ENCODE assay signal across 8 mouse cellular contexts in the genomic region with DNA sequence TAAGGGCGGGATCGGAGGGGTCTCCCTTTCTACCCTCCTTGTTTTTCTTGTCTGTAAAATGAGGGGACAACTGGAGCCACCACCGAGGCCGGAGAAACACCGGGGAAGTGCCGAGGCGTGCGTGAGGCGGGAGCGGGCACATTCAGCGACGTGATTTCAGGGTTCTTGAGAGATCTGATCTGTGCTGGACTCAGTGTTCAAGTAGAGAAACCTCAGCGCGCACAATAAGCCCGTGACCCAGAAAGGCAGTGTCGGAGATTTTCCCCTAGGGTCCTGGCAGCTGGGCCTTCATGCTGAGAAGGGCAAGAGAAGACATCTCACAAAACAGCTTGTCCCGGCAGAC. TPM values are rescaled to one million over a fixed set of nuclear protein-coding genes. Genes with fewer than 3 reads are reported as not detected.
DNase-seq lines count a peak whose midpoint lies in the region; ATAC-seq lines count a peak whose summit lies in the region.

No protein-coding gene starts in this region.

- H3K27ac ChIP-seq in neural tube, embryonic 11.5 days (ENCODE audit: low read depth, low read length) = no peak overlapping the region
- H3K27ac ChIP-seq in intestine, embryonic 15.5 days = peak overlapping the region; percentile 13; the same call in 1 of the 2 replicates
- peak overlapping the region; percentile 28; the same call in 1 of the 2 replicates for H3K27ac ChIP-seq in midbrain, embryonic 16.5 days (ENCODE audit: low read length)

- H3K9ac ChIP-seq in neural tube, embryonic 11.5 days (ENCODE audit: low read length) = peak overlapping the region; percentile 81
- peak overlapping the region; percentile 51 for H3K9ac ChIP-seq in intestine, embryonic 15.5 days
- peak overlapping the region; percentile 60 for H3K9ac ChIP-seq in midbrain, embryonic 16.5 days (ENCODE audit: low read depth, low read length)

- no peak for DNase-seq in neural tube, embryonic 11.5 days (ENCODE audit: low spot score)
- no peak for DNase-seq in neural tube, embryonic 10.5 days (ENCODE audit: extremely low spot score, low spot score)
- DNase-seq in gastrocnemius, adult 18-20 months (ENCODE audit: low spot score) = no peak
- DNase-seq in urinary bladder, postnatal 36 days (ENCODE audit: low spot score in 2 of 2) = no peak
- DNase-seq in retina, embryonic 14.5 days (ENCODE audit: low spot score) = no peak

- peaks cover 5% of the 10 kb centered on the region for H3K4me1 ChIP-seq in neural tube, embryonic 11.5 days (ENCODE audit: control insufficient read depth, insufficient read depth, low read length)
- peaks cover 10% of the 10 kb centered on the region for H3K4me1 ChIP-seq in intestine, embryonic 15.5 days (replicated peaks)
- H3K4me1 ChIP-seq in midbrain, embryonic 16.5 days (ENCODE audit: control insufficient read depth, insufficient read depth, low read length) = peaks cover 10% of the 10 kb centered on the region

- no peaks in the 10 kb centered on the region for H3K27me3 ChIP-seq in neural tube, embryonic 11.5 days (ENCODE audit: control insufficient read depth, insufficient read depth, low read length)
- no peaks in the 10 kb centered on the region for H3K27me3 ChIP-seq in intestine, embryonic 15.5 days (replicated peaks)
- H3K27me3 ChIP-seq in midbrain, embryonic 16.5 days (ENCODE audit: control insufficient read depth, insufficient read depth, low read depth, low read length) = no peaks in the 10 kb centered on the region

- peak overlapping the region; percentile 78 for H3K4me3 ChIP-seq in neural tube, embryonic 11.5 days (ENCODE audit: low read depth, low read length)
- H3K4me3 ChIP-seq in intestine, embryonic 15.5 days (replicated peaks) = peak overlapping the region; percentile 67
- H3K4me3 ChIP-seq in midbrain, embryonic 16.5 days (ENCODE audit: low read depth, low read length) = peak overlapping the region; percentile 57

- 0 out of 2 replicates have a peak, but pooled peaks have one; percentile 13 for ATAC-seq in neural tube, embryonic 11.5 days (ENCODE audit: insufficient read depth, low FRiP score, low TSS enrichment)
- ATAC-seq in erythroblast, adult 5-6 weeks (replicated peaks; ENCODE audit: low FRiP score, poor library complexity, severe bottlenecking) = peak; percentile 35; the same call in 1 of the 2 replicates
- ATAC-seq in intestine, embryonic 15.5 days = peak; percentile 71
- ATAC-seq in midbrain, embryonic 16.5 days = peak; percentile 37

- no peaks in the 10 kb centered on the region for H3K9me3 ChIP-seq in neural tube, embryonic 11.5 days (ENCODE audit: control insufficient read depth, low read length)
- H3K9me3 ChIP-seq in intestine, embryonic 15.5 days = no peaks in the 10 kb centered on the region
- H3K9me3 ChIP-seq in midbrain, embryonic 16.5 days (replicated peaks; ENCODE audit: control insufficient read depth, low read length, poor library complexity, severe bottlenecking) = no peaks in the 10 kb centered on the region

- H3K4me2 ChIP-seq in neural tube, embryonic 11.5 days (ENCODE audit: low read depth) = peak overlapping the region; percentile 71
- H3K4me2 ChIP-seq in intestine, embryonic 15.5 days (replicated peaks) = peak overlapping the region; percentile 74
- peak overlapping the region; percentile 94 for H3K4me2 ChIP-seq in midbrain, embryonic 16.5 days (ENCODE audit: low read length)

- H3K36me3 ChIP-seq in neural tube, embryonic 11.5 days (ENCODE audit: control insufficient read depth, insufficient read depth, low read length) = peaks cover 14% of the 10 kb centered on the region
- H3K36me3 ChIP-seq in intestine, embryonic 15.5 days = peaks cover 19% of the 10 kb centered on the region
- H3K36me3 ChIP-seq in midbrain, embryonic 16.5 days (ENCODE audit: control insufficient read depth, insufficient read depth, low read length) = peaks cover 10% of the 10 kb centered on the region; the same call in 1 of the 2 replicates

- under 1% methylated on average over 17 of the region's 17 CpGs for WGBS in neural tube, embryonic 11.5 days
- under 1% methylated on average over 17 of the region's 17 CpGs for WGBS in intestine, embryonic 15.5 days
- WGBS in midbrain, embryonic 16.5 days = under 1% methylated on average over 17 of the region's 17 CpGs

RNA-seq across cellular contexts. Expression of a gene that starts 0.3 kb away (rescaled TPM):
- 126 and 132 TPM in 2 replicates for polyA plus RNA-seq in neural tube, embryonic 11.5 days (2014; fragmentation: Nextera tagmentation; extraction: Ambion mirVana)
- total RNA-seq in erythroblast, adult 5-6 weeks (2015; ENCODE audit: low replicate concordance) = 3.7 and 9.4 TPM in 2 replicates
- total RNA-seq in erythroblast, adult 5-6 weeks (2017; ENCODE audit: low replicate concordance) = 12.4 and 15.7 TPM in 2 replicates
- polyA plus RNA-seq in intestine, embryonic 15.5 days (2015; fragmentation: Nextera tagmentation; extraction: Ambion mirVana) = 96.7 and 101 TPM in 2 replicates
- 90.8 and 91.5 TPM in 2 replicates for polyA plus RNA-seq in midbrain, embryonic 16.5 days (2015; fragmentation: Nextera tagmentation; extraction: Ambion mirVana)
- 10 to 100 TPM; 23.0 to 25.1 TPM for total RNA-seq in gastrocnemius, adult 18-20 months (2021)

RNA-seq across cellular contexts. Expression of a gene that starts 14.4 kb away (rescaled TPM):
- 0.09 and 0.27 TPM in 2 replicates for polyA plus RNA-seq in neural tube, embryonic 11.5 days (2014; fragmentation: Nextera tagmentation; extraction: Ambion mirVana)
- total RNA-seq in erythroblast, adult 5-6 weeks (2015; ENCODE audit: low replicate concordance) = 0.96 and 1.5 TPM in 2 replicates
- total RNA-seq in erythroblast, adult 5-6 weeks (2017; ENCODE audit: low replicate concordance) = 0.68 and 2.6 TPM in 2 replicates
- polyA plus RNA-seq in intestine, embryonic 15.5 days (2015; fragmentation: Nextera tagmentation; extraction: Ambion mirVana) = 0.18 and 0.19 TPM in 2 replicates
- polyA plus RNA-seq in midbrain, embryonic 16.5 days (2015; fragmentation: Nextera tagmentation; extraction: Ambion mirVana) = 0.08 and 0.16 TPM in 2 replicates
- total RNA-seq in gastrocnemius, adult 18-20 months (2021) = under 1 TPM in 1 of 2 experiments, not detected in 1; 0.05 TPM

RNA-seq across cellular contexts. Expression of a gene that starts 36.5 kb away (rescaled TPM):
- 44.4 and 47.3 TPM in 2 replicates for polyA plus RNA-seq in neural tube, embryonic 11.5 days (2014; fragmentation: Nextera tagmentation; extraction: Ambion mirVana)
- total RNA-seq in erythroblast, adult 5-6 weeks (2015; ENCODE audit: low replicate concordance) = 6.1 and 6.5 TPM in 2 replicates
- 11.4 and 15.8 TPM in 2 replicates for total RNA-seq in erythroblast, adult 5-6 weeks (2017; ENCODE audit: low replicate concordance)
- 57.6 and 62.7 TPM in 2 replicates for polyA plus RNA-seq in intestine, embryonic 15.5 days (2015; fragmentation: Nextera tagmentation; extraction: Ambion mirVana)
- polyA plus RNA-seq in midbrain, embryonic 16.5 days (2015; fragmentation: Nextera tagmentation; extraction: Ambion mirVana) = 43.3 and 47.4 TPM in 2 replicates
- 10 to 100 TPM; 27.5 to 28.0 TPM for total RNA-seq in gastrocnemius, adult 18-20 months (2021)

RNA-seq across cellular contexts. Expression of a gene that starts 37.8 kb away (rescaled TPM):
- polyA plus RNA-seq in neural tube, embryonic 11.5 days (2014; fragmentation: Nextera tagmentation; extraction: Ambion mirVana) = 27.8 and 29.9 TPM in 2 replicates
- 3.7 and 7.7 TPM in 2 replicates for total RNA-seq in erythroblast, adult 5-6 weeks (2015; ENCODE audit: low replicate concordance)
- 6.7 and 7.3 TPM in 2 replicates for total RNA-seq in erythroblast, adult 5-6 weeks (2017; ENCODE audit: low replicate concordance)
- 24.5 and 24.6 TPM in 2 replicates for polyA plus RNA-seq in intestine, embryonic 15.5 days (2015; fragmentation: Nextera tagmentation; extraction: Ambion mirVana)
- polyA plus RNA-seq in midbrain, embryonic 16.5 days (2015; fragmentation: Nextera tagmentation; extraction: Ambion mirVana) = 24.4 and 24.8 TPM in 2 replicates
- 10 to 100 TPM; 62.9 to 69.0 TPM for total RNA-seq in gastrocnemius, adult 18-20 months (2021)

Comparison
In these comparisons a context has a peak if more than half of its experiments do, and no peak if none do; other contexts are left out.
1. ATAC-seq: peak in every context shown above with its lines; median percentile 71 in intestine, embryonic 15.5 days; 37 in midbrain, embryonic 16.5 days; 35 in erythroblast, adult 5-6 weeks; 13 in neural tube, embryonic 11.5 days.